In the genomic region with DNA sequence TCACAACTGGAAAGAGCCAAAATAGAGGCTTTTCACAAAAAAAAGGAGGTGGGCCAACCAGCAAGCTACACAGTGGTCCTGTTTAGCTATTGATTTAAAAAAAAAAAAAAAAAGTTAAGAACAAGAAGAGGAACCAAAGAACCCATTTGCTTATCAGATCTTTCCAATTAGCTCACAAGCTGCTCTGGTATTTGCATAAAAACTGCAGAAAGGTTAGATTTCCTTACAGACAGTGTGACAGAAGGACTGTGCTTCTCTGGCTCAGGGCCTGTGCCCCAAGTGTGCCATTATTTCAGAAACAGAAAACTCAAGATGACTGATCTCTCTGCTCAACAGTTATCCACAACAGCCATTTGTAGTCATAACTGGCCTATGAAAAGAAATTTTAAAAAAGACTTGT, we compare ENCODE assay signal across 31 mouse cellular contexts. TPM values are rescaled to one million over a fixed set of nuclear protein-coding genes. Genes with fewer than 3 reads are reported as not detected.
DNase-seq lines count a peak whose midpoint lies in the region; ATAC-seq and TF ChIP-seq lines count a peak whose summit lies in the region.
"Had no signal": no experiment of that assay in that cellular context is flagged by ENCODE, and none has a peak within 500 bp of the region (broad histone marks: within the 10 kb centered on the region; RNA-seq: fewer than 3 reads in every experiment).

No protein-coding gene starts in this region.

- H3K4me1 ChIP-seq in CH12.LX (ENCODE audit: control insufficient read depth in 1 of 2, insufficient read depth in 2 of 2), result peaks cover 14 to 86% of the 10 kb centered on the region in 2 experiments
- no peaks in the 10 kb centered on the region for H3K4me1 ChIP-seq in hindbrain, embryonic 10.5 days (replicated peaks)
- H3K4me1 ChIP-seq: embryonic facial prominence, embryonic 10.5 days; embryonic facial prominence, embryonic 13.5 days; forebrain, embryonic 12.5 days; hindbrain, embryonic 12.5 days; hindbrain, embryonic 15.5 days had no signal

- H3K4me2 ChIP-seq in CH12.LX (ENCODE audit: insufficient read depth, low read depth, poor library complexity, severe bottlenecking), result peak overlapping the region; percentile 0; the same call in 1 of the 2 replicates
- H3K4me2 ChIP-seq: embryonic facial prominence, embryonic 13.5 days; forebrain, embryonic 12.5 days; forebrain, embryonic 15.5 days; heart, embryonic 13.5 days; hindbrain, embryonic 12.5 days; hindbrain, embryonic 15.5 days had no signal

- TF ChIP-seq RAD21 in CH12.LX (IDR thresholded peaks at IDR 0.05; ENCODE audit: low read depth, low read length), result no peak

- TF ChIP-seq POLR2A in CH12.LX (IDR thresholded peaks at IDR 0.05; ENCODE audit: low read depth, low read length), result no peak

- peaks cover 23% of the 10 kb centered on the region for H3K79me2 ChIP-seq in CH12.LX (replicated peaks; ENCODE audit: control insufficient read depth, extremely low read depth, insufficient read depth, poor library complexity, severe bottlenecking)

- no peaks in the 10 kb centered on the region for H3K27me3 ChIP-seq in CH12.LX (replicated peaks)
- H3K27me3 ChIP-seq in hindbrain, embryonic 10.5 days (ENCODE audit: insufficient read depth, poor library complexity, severe bottlenecking), result no peaks in the 10 kb centered on the region
- H3K27me3 ChIP-seq: embryonic facial prominence, embryonic 13.5 days; forebrain, embryonic 12.5 days; forebrain, embryonic 15.5 days; heart, embryonic 13.5 days; hindbrain, embryonic 12.5 days; hindbrain, embryonic 15.5 days; Patski had no signal

- no peak overlapping the region for H3K4me3 ChIP-seq in CH12.LX (replicated peaks in 1 of 3; ENCODE audit: low read depth in 2 of 3, low read length in 2 of 3, poor library complexity in 1 of 3)
- no peak overlapping the region for H3K4me3 ChIP-seq in hindbrain, embryonic 10.5 days
- H3K4me3 ChIP-seq: embryonic facial prominence, embryonic 10.5 days; embryonic facial prominence, embryonic 13.5 days; erythroblast, embryonic 14.5 days; forebrain, embryonic 12.5 days; forebrain, embryonic 15.5 days; heart, embryonic 10.5 days; heart, embryonic 13.5 days; hindbrain, embryonic 12.5 days; hindbrain, embryonic 15.5 days had no signal

- dilution Hi-C loops in CH12.LX (cut with MboI; ENCODE audit: extremely low pct_ligation_motif_present, extremely low pct_unique_long_range_greater_than_20kb, low sequenced_read_pairs), result no loop called here

- DNase-seq in CD4-positive helper T cell, adult 2 months (ENCODE audit: low read depth, low spot score), result peak; percentile 42
- peak; percentile 83 for DNase-seq in CH12.LX (ENCODE audit: extremely low read depth)
- peak; percentile 44 for DNase-seq in brain, adult 2 months (ENCODE audit: low read depth, low spot score)
- DNase-seq in adipocyte (ENCODE audit: low spot score), result no peak
- no peak for DNase-seq in hindbrain, embryonic 10.5 days (ENCODE audit: low spot score)
- no peak for DNase-seq in urinary bladder, postnatal 25 days (ENCODE audit: low spot score)
- DNase-seq: adrenal gland, adult 8-10 months; adrenal gland, postnatal 25 days; B cell, adult 2 months; cerebellum, adult 11-12 months; cerebellum, adult 8-10 months; cerebellum, postnatal 10 days; cerebellum, postnatal 36 days; embryo, embryonic 11 days; gastrocnemius, postnatal 25 days; heart, adult 18-20 months; heart, postnatal 14 days; heart, postnatal 4 days; kidney, adult 2 months had no signal

- TF ChIP-seq CTCF in CH12.LX (conservative IDR thresholded peaks at IDR 0.05 in 1 of 2, IDR thresholded peaks at IDR 0.05 in 1 of 2; ENCODE audit: low read depth in 2 of 2, low read length in 2 of 2), result no peak

- H3K27ac ChIP-seq in CH12.LX (ENCODE audit: insufficient read depth, low read depth), result no peak overlapping the region
- no peak overlapping the region for H3K27ac ChIP-seq in hindbrain, embryonic 10.5 days
- H3K27ac ChIP-seq: embryonic facial prominence, embryonic 10.5 days; embryonic facial prominence, embryonic 13.5 days; forebrain, embryonic 12.5 days; forebrain, embryonic 15.5 days; heart, embryonic 10.5 days; heart, embryonic 13.5 days; hindbrain, embryonic 12.5 days; hindbrain, embryonic 15.5 days had no signal

- ATAC-seq in megakaryocyte, adult 5-6 weeks (ENCODE audit: poor library complexity, severe bottlenecking), result no peak
- ATAC-seq: forebrain, embryonic 15.5 days; intestine, postnatal 0 days; Patski had no signal

- peaks cover 0 to 21% of the 10 kb centered on the region in 2 experiments for H3K36me3 ChIP-seq in CH12.LX (replicated peaks in 1 of 2; ENCODE audit: control insufficient read depth in 1 of 2, insufficient read depth in 1 of 2, low read length in 1 of 2)
- H3K36me3 ChIP-seq in hindbrain, embryonic 10.5 days, result 0 out of 2 replicates have a peak, but pooled peaks cover 6% of the 10 kb centered on the region
- H3K36me3 ChIP-seq: forebrain, embryonic 12.5 days; forebrain, embryonic 15.5 days; heart, embryonic 10.5 days; heart, embryonic 13.5 days; hindbrain, embryonic 12.5 days; hindbrain, embryonic 15.5 days had no signal

- H3K9me3 ChIP-seq in CH12.LX (replicated peaks; ENCODE audit: low read length), result no peaks in the 10 kb centered on the region
- no peaks in the 10 kb centered on the region for H3K9me3 ChIP-seq in hindbrain, embryonic 10.5 days
- H3K9me3 ChIP-seq: embryonic facial prominence, embryonic 10.5 days; embryonic facial prominence, embryonic 13.5 days; forebrain, embryonic 12.5 days; forebrain, embryonic 15.5 days; heart, embryonic 10.5 days; heart, embryonic 13.5 days; hindbrain, embryonic 12.5 days; hindbrain, embryonic 15.5 days had no signal

- peak; percentile 81 for TF ChIP-seq EP300 in CH12.LX (IDR thresholded peaks at IDR 0.05; ENCODE audit: low read length)

- in situ Hi-C loops in CH12.LX (cut with MboI; ENCODE audit: low pct_ligation_motif_present, low pct_unique_long_range_greater_than_20kb, low sequenced_read_pairs), result loop anchor here (10.0 to 25.0 kb wide), 3 partner anchors 326 to 569 kb away; a partner anchor contains a TSS

- 0 out of 2 replicates have a peak overlapping the region, but pooled peaks have one; percentile 1 for H3K9ac ChIP-seq in CH12.LX (ENCODE audit: insufficient read depth, low read depth)
- H3K9ac ChIP-seq: embryonic facial prominence, embryonic 13.5 days; forebrain, embryonic 12.5 days; forebrain, embryonic 15.5 days; heart, embryonic 13.5 days; hindbrain, embryonic 12.5 days; hindbrain, embryonic 15.5 days had no signal

TF ChIP-seq in CH12.LX, 34 proteins besides CTCF, POLR2A, EP300 and RAD21:
- TF ChIP-seq MEF2A (IDR thresholded peaks at IDR 0.05; ENCODE audit: borderline replicate concordance, low read depth, low read length) (0 out of 2 replicates have a peak, but pooled peaks have one; percentile 36), ZNF384 (IDR thresholded peaks at IDR 0.05; ENCODE audit: low read depth, low read length) (peak; percentile 96), JUN (IDR thresholded peaks at IDR 0.05; ENCODE audit: insufficient read depth, low read depth, low read length) (0 out of 2 replicates have a peak, but pooled peaks have one; percentile 19), ETS1 (conservative IDR thresholded peaks at IDR 0.05; ENCODE audit: low read depth, low read length) (peak; percentile 66), ZKSCAN1 (IDR thresholded peaks at IDR 0.05; ENCODE audit: borderline replicate concordance, low read depth, low read length) (no peak), ZC3H11A (IDR thresholded peaks at IDR 0.05; ENCODE audit: low read depth, low read length) (no peak), IRF4 (IDR thresholded peaks at IDR 0.05; ENCODE audit: low read depth, low read length) (peak; percentile 45; the same call in 1 of the 2 replicates), JUND (conservative IDR thresholded peaks at IDR 0.05; ENCODE audit: low read depth, low read length) (0 out of 2 replicates have a peak, but pooled peaks have one; percentile 12), BHLHE40 (IDR thresholded peaks at IDR 0.05; ENCODE audit: low read depth, low read length) (peak; percentile 66), CHD2 (IDR thresholded peaks at IDR 0.05; ENCODE audit: low read length) (no peak), GABPA (IDR thresholded peaks at IDR 0.05; ENCODE audit: insufficient replicate concordance, low read depth, low read length) (no peak)
TF ChIP-seq in CH12.LX: peak in this region for 7.

RNA-seq across cellular contexts. Expression of a gene that starts 18.3 kb away (rescaled TPM):
- total RNA-seq in CH12.LX (2012; rRNA removed) (45.2 and 53.6 TPM in 2 replicates), CH12.LX (2014; rRNA removed) (50.7 and 54.7 TPM in 2 replicates)
- 103 and 108 TPM in 2 replicates for polyA plus RNA-seq in CH12.LX (2012; ENCODE audit: insufficient read length, low read depth)
- total RNA-seq in megakaryocyte, adult 5-6 weeks (2015), result 12.4 and 12.6 TPM in 2 replicates
- 36.7 and 55.3 TPM in 2 replicates for total RNA-seq in megakaryocyte, adult 5-6 weeks (2017)
- polyA plus RNA-seq in hindbrain, embryonic 10.5 days (2016; fragmentation: Nextera tagmentation; extraction: Ambion mirVana), result 58.6 and 61.1 TPM in 2 replicates

RNA-seq across cellular contexts. Expression of a gene that starts 42.7 kb away (rescaled TPM):
- 50.7 and 53.5 TPM in 2 replicates for total RNA-seq in CH12.LX (2012; rRNA removed)
- total RNA-seq in CH12.LX (2014; rRNA removed), result 77.6 and 79.3 TPM in 2 replicates
- 94.0 and 97.9 TPM in 2 replicates for polyA plus RNA-seq in CH12.LX (2012; ENCODE audit: insufficient read length, low read depth)
- 1.8 and 3.1 TPM in 2 replicates for total RNA-seq in megakaryocyte, adult 5-6 weeks (2015)
- total RNA-seq in megakaryocyte, adult 5-6 weeks (2017), result 3.9 and 5.9 TPM in 2 replicates
- 77.9 and 89.0 TPM in 2 replicates for polyA plus RNA-seq in hindbrain, embryonic 10.5 days (2016; fragmentation: Nextera tagmentation; extraction: Ambion mirVana)

Comparison
In these comparisons a context has a peak if more than half of its experiments do, and no peak if none do; other contexts are left out.
1. DNase-seq: peak in CD4-positive helper T cell, adult 2 months (single experiment), CH12.LX (single experiment) and brain, adult 2 months (single experiment); none in adipocyte (single experiment), hindbrain, embryonic 10.5 days (single experiment) and urinary bladder, postnatal 25 days (single experiment).
2. RNA of a gene that starts 42.7 kb away (total RNA-seq): 50.7 to 79.3 TPM in CH12.LX; 1.8 to 5.9 TPM in megakaryocyte, adult 5-6 weeks; every median in the first group is over 4 times any median in the second.